Mouse (Mus musculus) left cerebral cortex, adult 11 months (tissue): Measurements from ENCODE around the gene Scgb1c1.
A peak's percentile ranks its signal among the peaks of the same experiment; 100 is the strongest.

ENCODE experiments used
- DNase-seq: peaks from one replicate; pipeline ENCODE4 v3.0.0; 2022; ENCODE audit warnings: low spot score

Scgb1c1 gene

GRCm38 (mm10) chr7:140843806-140844205 lies 1.5 kb upstream of the Scgb1c1 start:
- no peak for DNase-seq

GRCm38 (mm10) chr7:140845683-140846082 lies 336 bp downstream of the Scgb1c1 start:
- DNase-seq = no peak

- no peak for DNase-seq
Measured at GRCm38 (mm10) chr7:140846676-140847075, 1.3 kb downstream of the Scgb1c1 start.

GRCm38 (mm10) chr7:140847755-140848580 lies 2.6 kb downstream of the Scgb1c1 start, which contains the start of gene Odf3:
Odf3 (plus strand) TSS chr7:140847805.
- DNase-seq = no peak

- no peak for DNase-seq
Measured at GRCm38 (mm10) chr7:140848591-140848990, 3.2 kb downstream of the Scgb1c1 start.

- no peak for DNase-seq
Measured at GRCm38 (mm10) chr7:140851916-140852315, 6.6 kb downstream of the Scgb1c1 start.

GRCm38 (mm10) chr7:140853386-140853785 lies 8.0 kb downstream of the Scgb1c1 start:
- no peak for DNase-seq

GRCm38 (mm10) chr7:140854483-140854882 lies 9.1 kb downstream of the Scgb1c1 start:
- no peak for DNase-seq

- no peak for DNase-seq
Measured at GRCm38 (mm10) chr7:140855181-140855580, 9.8 kb downstream of the Scgb1c1 start.

- peak; percentile 84 for DNase-seq
Measured at GRCm38 (mm10) chr7:140855860-140856784, 10.8 kb downstream of the Scgb1c1 start, which contains the start of gene Gm45785. Gm45785 (minus strand) TSS chr7:140856331.

- DNase-seq = peak; percentile 81
Measured at GRCm38 (mm10) chr7:140856785-140857549, 11.6 kb downstream of the Scgb1c1 start, which contains the start of gene Ric8a. Ric8a (plus strand) TSS chr7:140856957.

- no peak for DNase-seq
Measured at GRCm38 (mm10) chr7:140857550-140858505, 12.5 kb downstream of the Scgb1c1 start, which contains the start of gene Bet1l. Bet1l (minus strand) TSS chr7:140857577.

GRCm38 (mm10) chr7:140858746-140859145 lies 13.4 kb downstream of the Scgb1c1 start:
- no peak for DNase-seq

- DNase-seq = no peak
Measured at GRCm38 (mm10) chr7:140859997-140860396, 14.7 kb downstream of the Scgb1c1 start.

GRCm38 (mm10) chr7:140860728-140861127 lies 15.4 kb downstream of the Scgb1c1 start:
- no peak for DNase-seq

GRCm38 (mm10) chr7:140864761-140865160 lies 19.4 kb downstream of the Scgb1c1 start:
- DNase-seq = no peak

GRCm38 (mm10) chr7:140874224-140874623 lies 28.9 kb downstream of the Scgb1c1 start:
- no peak for DNase-seq

- no peak for DNase-seq
Measured at GRCm38 (mm10) chr7:140877364-140877763, 32.0 kb downstream of the Scgb1c1 start.

GRCm38 (mm10) chr7:140879355-140879754 lies 34.0 kb downstream of the Scgb1c1 start:
- no peak for DNase-seq

- DNase-seq = no peak
Measured at GRCm38 (mm10) chr7:140880419-140880818, 35.1 kb downstream of the Scgb1c1 start.
